Mouse (Mus musculus) ES-Bruce4 (cell line): ENCODE data around the gene Ghrh.

ENCODE experiments used
- CTCF ChIP-seq: IDR thresholded peaks from one replicate; pipeline ENCODE4 v1.8.1; 2011; ENCODE audit warnings: low read depth, low read length
- EP300 ChIP-seq: IDR thresholded peaks from 2 replicates; pipeline ENCODE4 v1.6.1; 2011; ENCODE audit warnings: low read depth, low read length; ENCODE audit not compliant: insufficient read depth
- POLR2A ChIP-seq: IDR thresholded peaks from one replicate; pipeline ENCODE4 v1.8.1; 2011; ENCODE audit warnings: low read length; ENCODE audit not compliant: insufficient read depth

GRCm38 (mm10) chr2:157322029-157322766 is 25.1 kb downstream of the Ghrh start:
- TF ChIP-seq CTCF (no peak), EP300 (no peak), POLR2A (no peak)
